Mouse (Mus musculus): ENCODE measurements around the gene Tppp2.

The Tppp2 gene

GRCm38 (mm10) chr14:51918125-51918524 lies at the start of gene Tppp2:
Tppp2 (plus strand) TSS chr14:51918425.
- DNase-seq (ENCODE audit: extremely low read depth, low read depth, low spot score): no peak

GRCm38 (mm10) chr14:51870756-51871155 lies 47.5 kb upstream of the Tppp2 start:
- no peak for DNase-seq (ENCODE audit: extremely low read depth, low read depth, low spot score)

GRCm38 (mm10) chr14:51871741-51872140 lies 46.5 kb upstream of the Tppp2 start:
- DNase-seq (ENCODE audit: extremely low read depth, low read depth, low spot score): no peak

GRCm38 (mm10) chr14:51877517-51877916 lies 40.7 kb upstream of the Tppp2 start:
- no peak for DNase-seq (ENCODE audit: extremely low read depth, low read depth, low spot score)

- DNase-seq (ENCODE audit: extremely low read depth, low read depth, low spot score): no peak
These were observed 34.6 kb upstream of the Tppp2 start for GRCm38 (mm10) chr14:51883527-51884030.

- DNase-seq (ENCODE audit: extremely low read depth, low read depth, low spot score): no peak
These were observed 34.1 kb upstream of the Tppp2 start for GRCm38 (mm10) chr14:51884031-51884544.

GRCm38 (mm10) chr14:51884598-51885331 lies 33.5 kb upstream of the Tppp2 start, which contains the start of gene Mettl17:
Mettl17 (plus strand) TSS chr14:51884842.
- peak; percentile 76 for DNase-seq (ENCODE audit: extremely low read depth, low read depth, low spot score)

- no peak for DNase-seq (ENCODE audit: extremely low read depth, low read depth, low spot score)
These were observed 32.2 kb upstream of the Tppp2 start for GRCm38 (mm10) chr14:51886051-51886450.

- no peak for DNase-seq (ENCODE audit: extremely low read depth, low read depth, low spot score)
These were observed 28.4 kb upstream of the Tppp2 start for GRCm38 (mm10) chr14:51889833-51890232.

- DNase-seq (ENCODE audit: extremely low read depth, low read depth, low spot score): no peak
These were observed 25.9 kb upstream of the Tppp2 start, which contains the start of gene Slc39a2 for GRCm38 (mm10) chr14:51892191-51892939. Slc39a2 (plus strand) TSS chr14:51892889.

- DNase-seq (ENCODE audit: extremely low read depth, low read depth, low spot score): peak; percentile 87
These were observed 25.0 kb upstream of the Tppp2 start for GRCm38 (mm10) chr14:51893094-51893794.

- DNase-seq (ENCODE audit: extremely low read depth, low read depth, low spot score): no peak
These were observed 24.4 kb upstream of the Tppp2 start for GRCm38 (mm10) chr14:51893809-51894208.

GRCm38 (mm10) chr14:51895071-51895470 lies 23.2 kb upstream of the Tppp2 start:
- DNase-seq (ENCODE audit: extremely low read depth, low read depth, low spot score): no peak

GRCm38 (mm10) chr14:51896019-51896418 lies 22.2 kb upstream of the Tppp2 start:
- DNase-seq (ENCODE audit: extremely low read depth, low read depth, low spot score): no peak

GRCm38 (mm10) chr14:51896539-51897170 lies 21.6 kb upstream of the Tppp2 start:
- no peak for DNase-seq (ENCODE audit: extremely low read depth, low read depth, low spot score)

GRCm38 (mm10) chr14:51899351-51899750 lies 18.9 kb upstream of the Tppp2 start:
- no peak for DNase-seq (ENCODE audit: extremely low read depth, low read depth, low spot score)

- DNase-seq (ENCODE audit: extremely low read depth, low read depth, low spot score): no peak
These were observed 15.2 kb upstream of the Tppp2 start for GRCm38 (mm10) chr14:51902806-51903710.

- DNase-seq (ENCODE audit: extremely low read depth, low read depth, low spot score): no peak
These were observed 14.4 kb upstream of the Tppp2 start for GRCm38 (mm10) chr14:51903782-51904181.

- no peak for DNase-seq (ENCODE audit: extremely low read depth, low read depth, low spot score)
These were observed 13.5 kb upstream of the Tppp2 start for GRCm38 (mm10) chr14:51904706-51905105.

- no peak for DNase-seq (ENCODE audit: extremely low read depth, low read depth, low spot score)
These were observed 12.1 kb upstream of the Tppp2 start for GRCm38 (mm10) chr14:51906102-51906501.

Data from fat pad, adult 2 months (tissue).